Mouse (Mus musculus) limb, embryonic 10.5 days (tissue): ENCODE data around the gene Gm5072. TPM values are rescaled to one million over a fixed set of nuclear protein-coding genes. Genes with fewer than 3 reads are reported as not detected.
"Not testable (repeated sequence)": the region's sequence is repeated elsewhere in the genome, so short reads cannot be mapped to it uniquely, and the experiment has no call there.

Source experiments
- DNase-seq: peaks from one replicate; pipeline ENCODE4 v3.0.0-alpha.2; 2017; ENCODE audit warnings: low spot score
- H3K27ac ChIP-seq: fragments of 300-500 bp; sonication (generic); 2 replicates; pipeline ENCODE4 v1.5.1; 2016; ENCODE audit warnings: mild to moderate bottlenecking
- H3K27me3 ChIP-seq: fragments of 300-500 bp; sonication (generic); 2 replicates; pipeline ENCODE4 v1.6.1; 2016; ENCODE audit warnings: low read depth, mild to moderate bottlenecking; ENCODE audit not compliant: poor library complexity, severe bottlenecking
- H3K36me3 ChIP-seq: fragments of 300-500 bp; sonication (generic); 2 replicates; pipeline ENCODE4 v1.6.1; 2016; ENCODE audit warnings: mild to moderate bottlenecking, moderate library complexity
- H3K4me1 ChIP-seq: fragments of 300-500 bp; sonication (generic); 2 replicates; pipeline ENCODE4 v1.6.1; 2016
- H3K4me3 ChIP-seq: fragments of 300-500 bp; sonication (generic); 2 replicates; pipeline ENCODE4 v1.5.1; 2016; ENCODE audit warnings: mild to moderate bottlenecking, moderate library complexity
- H3K9me3 ChIP-seq: fragments of 300-500 bp; sonication (generic); replicated peaks from 2 replicates; pipeline ENCODE4 v1.6.1; 2016; ENCODE audit warnings: mild to moderate bottlenecking
- WGBS: fragments of 180-500 bp; shearing (Covaris S2); methylation state at CpG from one replicate; pipeline ENCODE4 v1.1.7; 2016; 5-methylcytosine and 5-hydroxymethylcytosine counted together
- polyA plus RNA-seq: library from polyadenylated mRNA; unstranded; fragments of >200 nt; fragmentation: Nextera tagmentation; extraction: Ambion mirVana; gene quantifications from 2 replicates; pipeline ENCODE4 v1.2.1, GENCODE M21; 2016

Gm5072 gene
- polyA plus RNA-seq: not detected in 2 replicates

DNA sequence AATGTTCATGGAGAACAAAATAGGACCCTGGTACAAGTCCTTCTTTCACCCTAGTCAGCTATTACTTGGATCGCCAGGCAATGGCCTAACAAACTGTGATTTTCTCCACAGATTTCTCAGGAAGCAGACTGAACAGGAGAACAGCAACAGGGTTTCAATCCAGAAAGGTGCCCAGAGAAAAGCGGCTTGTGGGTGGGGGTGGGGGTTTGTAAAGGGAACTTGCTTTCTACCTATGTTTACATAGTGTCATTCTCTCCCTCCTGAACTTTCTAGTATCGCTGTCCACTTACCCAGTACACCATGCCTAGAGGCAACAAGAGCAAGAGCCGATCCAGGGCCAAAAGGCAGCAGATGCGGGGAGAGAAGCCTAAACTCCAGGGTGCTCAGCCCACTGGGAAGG is at the start of gene Gm5072:
TSS of gene Gm5072 (plus strand) at position 301 of the 400 bp plus-strand sequence.
- not testable (repeated sequence) for H3K36me3 ChIP-seq, H3K27me3 ChIP-seq, H3K4me3 ChIP-seq, H3K4me1 ChIP-seq, DNase-seq, H3K27ac ChIP-seq, H3K9me3 ChIP-seq
- WGBS: no CpG with 5 or more reads among the region's 5 CpGs

Other genes starting within 250 kb of the Gm5072 start
- gene Mageb2, start 60.8 kb upstream of the Gm5072 start, polyA plus RNA-seq: not detected in 2 replicates
- gene Gm8914, start 87.6 kb downstream of the Gm5072 start, polyA plus RNA-seq: not detected in 2 replicates
- gene 1700084M14Rik, start 183.4 kb downstream of the Gm5072 start, polyA plus RNA-seq: not detected in 2 replicates
- gene Gm14781, start 239.7 kb downstream of the Gm5072 start, polyA plus RNA-seq: not detected in 2 replicates